Mouse (Mus musculus) erythroblast, embryonic 14.5 days (primary cell): ENCODE data around the gene Grin3b.

Source experiments
- GATA1 ChIP-seq: IDR thresholded peaks from 2 replicates; pipeline ENCODE4 v1.6.1; 2012; ENCODE audit warnings: low read length, inconsistent platforms, mixed read lengths
- TAL1 ChIP-seq: IDR thresholded peaks from 3 replicates; pipeline ENCODE4 v1.6.1; 2012; ENCODE audit warnings: low read length, inconsistent platforms, mixed read lengths

DNA sequence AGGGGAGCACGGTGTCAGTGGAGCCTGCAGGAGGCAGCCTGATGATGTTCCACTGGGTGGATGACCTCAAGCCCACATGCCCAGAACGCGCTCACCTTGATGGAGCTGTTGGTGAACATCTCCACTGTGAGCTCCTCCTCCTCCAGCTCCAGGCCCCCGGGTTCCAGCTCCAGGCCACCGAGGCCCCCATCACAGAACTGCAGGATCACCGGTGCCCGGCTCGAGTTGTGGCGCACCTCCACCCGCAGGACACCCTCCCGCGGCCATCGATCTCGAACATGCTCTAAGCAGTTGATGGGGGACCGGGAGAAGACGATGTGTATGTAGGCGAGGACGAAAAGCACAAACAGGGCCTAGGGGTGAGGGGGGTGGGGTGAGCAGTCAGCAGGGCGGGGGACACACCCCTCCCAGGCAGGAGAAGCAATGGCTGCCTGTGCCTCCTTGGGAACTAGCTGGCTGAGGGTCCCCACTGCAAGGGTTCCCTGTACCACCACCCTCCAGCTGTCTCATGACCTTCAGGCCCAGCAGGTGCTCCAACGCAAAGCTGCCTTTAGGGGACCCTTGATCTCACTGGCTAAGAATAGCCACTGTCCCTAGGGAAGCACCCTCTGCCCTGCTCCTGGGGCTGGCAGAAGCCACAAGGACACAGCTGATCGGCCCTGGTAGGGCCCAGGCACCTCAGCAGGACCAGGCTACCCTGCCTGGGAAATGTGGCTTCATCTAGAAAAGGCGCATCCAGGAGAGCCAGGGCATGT is 9.1 kb downstream of the Grin3b start:
- no peak for TF ChIP-seq GATA1
- TF ChIP-seq TAL1 = no peak
